Mouse (Mus musculus): ENCODE results near the gene Gramd1b. TPM values are rescaled to one million over a fixed set of nuclear protein-coding genes. Genes with fewer than 3 reads are reported as not detected.

Gene Gramd1b
- polyA plus RNA-seq, 1 experiment, result 117 TPM

DNA sequence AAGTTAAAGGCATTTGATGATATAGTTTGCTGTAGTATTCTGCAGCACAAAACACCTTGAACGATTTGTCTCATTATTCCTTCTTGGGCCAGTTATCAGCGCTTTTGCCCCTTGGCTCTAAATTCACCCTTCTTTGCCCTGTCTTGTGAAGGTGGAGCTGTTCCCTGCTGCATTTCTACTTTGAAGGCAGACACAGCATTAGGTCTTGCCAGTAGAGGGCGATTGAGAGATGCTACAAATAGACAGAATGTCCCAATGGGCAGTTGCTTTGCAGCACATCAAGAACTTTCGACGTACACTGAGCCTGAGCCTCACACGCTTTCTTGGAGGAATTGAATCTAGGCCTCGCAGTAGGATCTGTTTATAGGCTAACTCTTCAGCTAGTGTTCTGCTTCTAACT, 180.5 kb downstream of the Gramd1b start:
- Histone ChIP-seq H3K27ac (ENCODE audit: insufficient read depth, low read depth, low read length) (no peak overlapping the region), H3K4me1 (ENCODE audit: control insufficient read depth, insufficient read depth, low read length) (peaks cover 8% of the 10 kb centered on the region), H3K4me3 (ENCODE audit: insufficient read depth, low read depth, low read length) (no peak overlapping the region)
- no peak for TF ChIP-seq POLR2A (IDR thresholded peaks at IDR 0.05; ENCODE audit: insufficient read depth, low read depth, low read length)
- no peak for TF ChIP-seq CTCF (IDR thresholded peaks at IDR 0.05; ENCODE audit: insufficient read depth, low read depth, low read length)
- WGBS, result 19% methylated on average over 7 of the region's 7 CpGs

GRCm38 (mm10) chr9:40350052-40350451, 181.1 kb downstream of the Gramd1b start:
- WGBS, result 71% methylated on average over 2 of the region's 2 CpGs
- Histone ChIP-seq H3K4me1 (ENCODE audit: control insufficient read depth, insufficient read depth, low read length) (peaks cover 5% of the 10 kb centered on the region), H3K27ac (ENCODE audit: insufficient read depth, low read depth, low read length) (no peak overlapping the region), H3K4me3 (ENCODE audit: insufficient read depth, low read depth, low read length) (no peak overlapping the region)
- TF ChIP-seq CTCF (IDR thresholded peaks at IDR 0.05; ENCODE audit: insufficient read depth, low read depth, low read length), result no peak
- TF ChIP-seq POLR2A (IDR thresholded peaks at IDR 0.05; ENCODE audit: insufficient read depth, low read depth, low read length), result no peak

DNA sequence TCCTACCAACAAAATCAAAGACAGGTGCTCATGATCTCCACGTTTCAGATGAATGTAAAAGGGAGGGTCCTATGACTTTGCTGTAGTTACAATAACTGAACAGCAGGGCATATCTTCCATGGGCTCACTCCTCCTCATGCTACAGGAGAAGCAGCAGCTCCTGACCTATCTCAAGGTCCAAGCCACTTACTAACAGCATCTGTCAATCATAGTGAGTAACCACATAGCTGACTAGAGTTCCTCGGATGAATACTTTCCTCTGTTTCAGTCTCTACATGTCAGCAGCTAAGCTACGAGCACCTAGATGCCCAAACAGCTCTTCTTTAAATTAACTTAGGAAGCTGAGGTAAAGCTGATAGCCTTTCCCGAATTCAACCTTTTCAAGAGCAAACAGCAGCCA, 181.6 kb downstream of the Gramd1b start:
- H3K4me1 ChIP-seq (ENCODE audit: control insufficient read depth, insufficient read depth, low read length), result peaks cover 5% of the 10 kb centered on the region
- no peak overlapping the region for H3K27ac ChIP-seq (ENCODE audit: insufficient read depth, low read depth, low read length)
- 66% methylated on average over 4 of the region's 4 CpGs for WGBS
- TF ChIP-seq POLR2A (IDR thresholded peaks at IDR 0.05; ENCODE audit: insufficient read depth, low read depth, low read length) (no peak), CTCF (IDR thresholded peaks at IDR 0.05; ENCODE audit: insufficient read depth, low read depth, low read length) (no peak)
- H3K4me3 ChIP-seq (ENCODE audit: insufficient read depth, low read depth, low read length), result no peak overlapping the region

- Histone ChIP-seq H3K4me1 (ENCODE audit: control insufficient read depth, insufficient read depth, low read length) (peaks cover 5% of the 10 kb centered on the region), H3K4me3 (ENCODE audit: insufficient read depth, low read depth, low read length) (no peak overlapping the region), H3K27ac (ENCODE audit: insufficient read depth, low read depth, low read length) (peak overlapping the region; percentile 62; the same call in 1 of the 2 replicates)
- 42% methylated on average over 8 of the region's 8 CpGs for WGBS
- TF ChIP-seq POLR2A (IDR thresholded peaks at IDR 0.05; ENCODE audit: insufficient read depth, low read depth, low read length) (no peak), CTCF (IDR thresholded peaks at IDR 0.05; ENCODE audit: insufficient read depth, low read depth, low read length) (no peak)
These were observed 182.4 kb downstream of the Gramd1b start for GRCm38 (mm10) chr9:40348714-40349233.

DNA sequence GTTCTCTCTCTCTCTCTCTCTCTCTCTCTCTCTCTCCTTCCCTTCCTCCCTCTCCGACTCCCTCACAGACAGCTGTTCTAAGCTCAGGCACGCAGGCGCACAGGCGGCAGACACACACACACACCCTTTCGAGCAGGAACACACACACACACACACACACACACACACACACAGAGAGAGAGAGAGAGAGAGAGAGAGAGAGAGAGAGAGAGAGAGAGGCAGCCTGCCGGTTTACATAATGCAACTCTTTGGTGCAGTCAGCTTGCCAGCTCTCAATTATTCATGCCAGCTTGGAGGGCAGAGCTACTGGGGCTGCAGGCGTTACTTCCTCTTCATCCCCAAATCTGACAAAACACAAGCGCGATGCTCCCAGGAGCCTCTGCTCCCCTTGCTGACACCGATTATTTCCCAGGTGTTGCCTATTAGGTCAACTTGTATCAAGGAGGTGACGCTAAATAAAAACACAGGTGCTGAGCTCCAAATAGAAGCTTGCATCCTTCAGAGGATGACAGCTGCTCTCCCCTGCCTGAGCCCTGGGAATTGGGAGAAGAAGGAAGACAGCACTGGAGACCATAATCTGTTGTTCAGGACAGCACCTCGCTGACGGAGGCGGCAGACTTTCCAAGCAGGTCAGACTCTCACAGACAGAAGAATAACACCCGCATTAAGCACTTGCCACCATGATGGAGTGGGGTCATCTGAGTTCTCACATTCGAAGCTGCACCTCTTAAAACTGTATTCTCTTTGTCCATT, 184.8 kb downstream of the Gramd1b start:
- no peak for TF ChIP-seq POLR2A (IDR thresholded peaks at IDR 0.05; ENCODE audit: insufficient read depth, low read depth, low read length)
- TF ChIP-seq CTCF (IDR thresholded peaks at IDR 0.05; ENCODE audit: insufficient read depth, low read depth, low read length), result no peak
- H3K4me1 ChIP-seq (ENCODE audit: control insufficient read depth, insufficient read depth, low read length), result peaks cover 13% of the 10 kb centered on the region
- peak overlapping the region; percentile 54 for H3K4me3 ChIP-seq (ENCODE audit: insufficient read depth, low read depth, low read length)
- peak overlapping the region; percentile 91 for H3K27ac ChIP-seq (ENCODE audit: insufficient read depth, low read depth, low read length)
- 7% methylated on average over 16 of the region's 16 CpGs for WGBS

DNA sequence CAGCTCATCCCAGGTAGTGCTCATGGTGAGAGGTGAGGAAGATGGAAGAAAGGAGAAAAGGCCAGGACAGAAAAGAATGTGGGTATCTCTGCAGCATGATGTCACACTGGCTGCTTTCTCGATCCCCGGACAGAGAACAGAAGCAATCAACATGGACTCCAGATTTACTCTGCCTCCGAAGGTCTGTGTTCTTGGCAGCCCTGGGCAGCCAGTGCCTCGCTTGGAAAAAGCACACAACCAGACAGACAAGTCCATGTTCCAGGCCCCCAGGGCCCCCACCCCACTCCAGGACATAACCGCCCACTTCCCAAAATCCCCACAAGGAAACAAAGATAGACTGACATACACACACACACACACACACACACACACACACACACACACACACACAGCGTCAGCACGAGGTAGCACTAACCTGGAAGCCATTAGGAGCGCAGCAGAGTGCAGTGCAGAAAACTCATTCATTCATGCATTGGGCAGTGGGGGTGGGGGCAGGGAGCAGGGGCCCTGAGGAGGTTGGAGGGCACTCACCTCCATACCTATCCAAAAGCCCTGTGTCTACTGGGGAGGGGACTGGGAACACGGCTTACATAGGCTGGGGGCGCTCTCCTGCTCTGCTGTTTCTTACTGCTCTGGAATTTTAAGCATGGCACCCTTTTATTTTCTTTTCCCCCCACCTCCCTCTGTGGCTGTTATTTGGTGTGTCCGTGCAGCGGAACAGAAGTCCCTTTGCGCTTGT, 185.5 kb downstream of the Gramd1b start:
- 3% methylated on average over 13 of the region's 13 CpGs for WGBS
- peaks cover 13% of the 10 kb centered on the region for H3K4me1 ChIP-seq (ENCODE audit: control insufficient read depth, insufficient read depth, low read length)
- no peak for TF ChIP-seq CTCF (IDR thresholded peaks at IDR 0.05; ENCODE audit: insufficient read depth, low read depth, low read length)
- no peak for TF ChIP-seq POLR2A (IDR thresholded peaks at IDR 0.05; ENCODE audit: insufficient read depth, low read depth, low read length)
- peak overlapping the region; percentile 54 for H3K4me3 ChIP-seq (ENCODE audit: insufficient read depth, low read depth, low read length)
- H3K27ac ChIP-seq (ENCODE audit: insufficient read depth, low read depth, low read length), result peak overlapping the region; percentile 91

GRCm38 (mm10) chr9:40344801-40345492, 186.2 kb downstream of the Gramd1b start:
- H3K27ac ChIP-seq (ENCODE audit: insufficient read depth, low read depth, low read length), result peak overlapping the region; percentile 91
- WGBS, result 13% methylated on average over 10 of the region's 10 CpGs
- TF ChIP-seq CTCF (IDR thresholded peaks at IDR 0.05; ENCODE audit: insufficient read depth, low read depth, low read length) (no peak), POLR2A (IDR thresholded peaks at IDR 0.05; ENCODE audit: insufficient read depth, low read depth, low read length) (no peak)
- peaks cover 17% of the 10 kb centered on the region for H3K4me1 ChIP-seq (ENCODE audit: control insufficient read depth, insufficient read depth, low read length)
- H3K4me3 ChIP-seq (ENCODE audit: insufficient read depth, low read depth, low read length), result peak overlapping the region; percentile 54

- Histone ChIP-seq H3K4me3 (ENCODE audit: insufficient read depth, low read depth, low read length) (peak overlapping the region; percentile 39; the same call in 1 of the 2 replicates), H3K4me1 (ENCODE audit: control insufficient read depth, insufficient read depth, low read length) (peaks cover 24% of the 10 kb centered on the region), H3K27ac (ENCODE audit: insufficient read depth, low read depth, low read length) (no peak overlapping the region; the same call in 1 of the 2 replicates)
- WGBS, result 34% methylated on average over 7 of the region's 7 CpGs
- TF ChIP-seq CTCF (IDR thresholded peaks at IDR 0.05; ENCODE audit: insufficient read depth, low read depth, low read length), result no peak
- no peak for TF ChIP-seq POLR2A (IDR thresholded peaks at IDR 0.05; ENCODE audit: insufficient read depth, low read depth, low read length)
These were observed 187.4 kb downstream of the Gramd1b start for GRCm38 (mm10) chr9:40343828-40344227.
